Mouse (Mus musculus) midbrain, postnatal 0 days (tissue): ENCODE measurements around the gene Tspear. TPM values are rescaled to one million over a fixed set of nuclear protein-coding genes. Genes with fewer than 3 reads are reported as not detected.

Source experiments
- ATAC-seq: fragments of 200-750 bp; cut with Nextera tagmentation; 2 replicates; pipeline ENCODE4 v1.8.0; 2017; ENCODE audit warnings: moderate number of reproducible peaks, mild to moderate bottlenecking, moderate TSS enrichment, moderate library complexity; ENCODE audit not compliant: low FRiP score
- DNase-seq: peaks from one replicate; pipeline ENCODE4 v3.0.0-alpha.2; 2015; ENCODE audit warnings: low spot score
- H3K27ac ChIP-seq: fragments of 300-500 bp; sonication (generic); 2 replicates; pipeline ENCODE4 v1.5.1; 2014; ENCODE audit warnings: low read depth, mild to moderate bottlenecking, low read length, mixed read lengths
- H3K27me3 ChIP-seq: fragments of 300-500 bp; sonication (generic); 2 replicates; pipeline ENCODE4 v1.6.1; 2014; ENCODE audit warnings: low read length, control low read depth, mixed read lengths; ENCODE audit not compliant: insufficient read depth
- H3K36me3 ChIP-seq: fragments of 300-500 bp; sonication (generic); 2 replicates; pipeline ENCODE4 v1.6.1; 2014; ENCODE audit warnings: low read length, control low read depth, mixed read lengths; ENCODE audit not compliant: insufficient read depth
- H3K4me1 ChIP-seq: fragments of 300-500 bp; sonication (generic); 2 replicates; pipeline ENCODE4 v1.6.1; 2014; ENCODE audit warnings: mild to moderate bottlenecking, control low read depth, antibody characterized with exemption, low read length, mixed read lengths; ENCODE audit not compliant: insufficient read depth
- H3K4me2 ChIP-seq: fragments of 300-500 bp; sonication (generic); 2 replicates; pipeline ENCODE4 v1.6.1; 2014; ENCODE audit warnings: low read depth, mild to moderate bottlenecking, low read length, mixed read lengths; ENCODE audit not compliant: poor library complexity, severe bottlenecking
- H3K4me3 ChIP-seq: fragments of 300-500 bp; sonication (generic); 2 replicates; pipeline ENCODE4 v1.5.1; 2014; ENCODE audit warnings: low read depth, mild to moderate bottlenecking, low read length, moderate library complexity
- H3K9ac ChIP-seq: fragments of 300-500 bp; sonication (generic); replicated peaks from 2 replicates; pipeline ENCODE4 v1.6.1; 2014; ENCODE audit warnings: mild to moderate bottlenecking, low read length, moderate library complexity, mixed read lengths; ENCODE audit not compliant: poor library complexity, severe bottlenecking
- H3K9me3 ChIP-seq: fragments of 300-500 bp; sonication (generic); 2 replicates; pipeline ENCODE4 v1.6.1; 2016; ENCODE audit warnings: low read length, control low read depth
- CTCF ChIP-seq: IDR thresholded peaks from 2 replicates; pipeline ENCODE4 v1.5.1; 2016; ENCODE audit warnings: antibody characterized with exemption, mild to moderate bottlenecking
- WGBS: fragments of 180-500 bp; shearing (Covaris S2); extraction: QIAGEN DNeasy Blood & Tissue Kit; methylation state at CpG from one replicate; pipeline ENCODE4 v1.1.7; 2014; 5-methylcytosine and 5-hydroxymethylcytosine counted together
- polyA plus RNA-seq: library from polyadenylated mRNA; unstranded; fragments of >200 nt; fragmentation: Nextera tagmentation; extraction: Ambion mirVana; gene quantifications from 2 replicates; pipeline ENCODE4 v1.2.1, GENCODE M21; 2015
- total RNA-seq: library from RNA; depleted of rRNA; stranded (reverse); fragments of >200 nt; gene quantifications from 2 replicates; pipeline ENCODE4 v1.2.3, GENCODE M21; 2014

The Tspear gene
- total and polyA plus RNA-seq, 2 experiments from 2014 or later = 0.63 to 1.5 TPM

DNA sequence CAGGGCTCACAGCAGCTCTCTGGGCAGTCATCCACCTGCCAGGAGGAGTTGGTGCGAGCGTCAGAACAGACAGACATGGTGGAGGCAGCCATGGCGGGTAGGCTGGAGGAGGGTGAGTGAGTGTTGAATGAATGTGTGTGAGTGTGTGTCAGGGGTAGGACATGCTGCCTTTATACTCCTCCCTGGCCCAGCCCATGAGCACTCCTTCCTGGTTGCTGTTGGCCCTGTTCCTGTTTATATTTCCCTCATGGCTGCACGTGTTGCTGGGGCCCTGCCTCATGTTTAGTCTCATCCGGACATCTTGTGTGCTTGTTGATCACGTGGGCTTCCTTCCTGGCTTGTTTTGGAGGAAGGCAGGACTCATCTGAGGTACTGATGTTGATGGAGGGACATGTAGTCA, 140.6 kb downstream of the Tspear start, which contains the start of gene Krtap10-4:
Gene Krtap10-4, minus strand, starts transcription at position 145 of the 400 bp plus-strand sequence.
- Histone ChIP-seq H3K4me1 (no peaks in the 10 kb centered on the region), H3K36me3 (no peaks in the 10 kb centered on the region), H3K4me3 (no peak within 1 kb of the TSS), H3K9me3 (no peaks in the 10 kb centered on the region), H3K9ac (no peak within 1 kb of the TSS), H3K27ac (no peak within 1 kb of the TSS), H3K27me3 (no peaks in the 10 kb centered on the region), H3K4me2 (no peak within 1 kb of the TSS)
- ATAC-seq = no peak
- WGBS = 70% methylated on average over 6 of the region's 6 CpGs
- no peak for DNase-seq
- TF ChIP-seq CTCF = no peak

- no peak within 1 kb of the TSS for H3K4me3 ChIP-seq
- H3K9ac ChIP-seq = no peak within 1 kb of the TSS
- TF ChIP-seq CTCF = no peak
- DNase-seq = no peak
- 73% methylated on average over 9 of the region's 9 CpGs for WGBS
- H3K36me3 ChIP-seq = no peaks in the 10 kb centered on the region
- no peaks in the 10 kb centered on the region for H3K27me3 ChIP-seq
- H3K9me3 ChIP-seq = no peaks in the 10 kb centered on the region
- no peak within 1 kb of the TSS for H3K4me2 ChIP-seq
- ATAC-seq = no peak
- H3K27ac ChIP-seq = no peak within 1 kb of the TSS
- no peaks in the 10 kb centered on the region for H3K4me1 ChIP-seq
Measured at GRCm38 (mm10) chr10:77835647-77836046, 149.3 kb downstream of the Tspear start, which contains the start of gene Krtap10-10. TSS of gene Krtap10-10 (plus strand) at chr10:77835947.

- ATAC-seq (no peak), DNase-seq (no peak)
- no peak overlapping the region for H3K4me3 ChIP-seq
- TF ChIP-seq CTCF = no peak
- WGBS = 85% methylated on average over 6 of the region's 6 CpGs
- H3K4me2 ChIP-seq = no peak overlapping the region
- no peaks in the 10 kb centered on the region for H3K36me3 ChIP-seq
- peaks cover 10% of the 10 kb centered on the region; the same call in 1 of the 2 replicates for H3K9me3 ChIP-seq
- H3K4me1 ChIP-seq = no peaks in the 10 kb centered on the region
- H3K9ac ChIP-seq = no peak overlapping the region
- no peak overlapping the region for H3K27ac ChIP-seq
- H3K27me3 ChIP-seq = no peaks in the 10 kb centered on the region
Measured at GRCm38 (mm10) chr10:77839006-77839405, 152.6 kb downstream of the Tspear start.

DNA sequence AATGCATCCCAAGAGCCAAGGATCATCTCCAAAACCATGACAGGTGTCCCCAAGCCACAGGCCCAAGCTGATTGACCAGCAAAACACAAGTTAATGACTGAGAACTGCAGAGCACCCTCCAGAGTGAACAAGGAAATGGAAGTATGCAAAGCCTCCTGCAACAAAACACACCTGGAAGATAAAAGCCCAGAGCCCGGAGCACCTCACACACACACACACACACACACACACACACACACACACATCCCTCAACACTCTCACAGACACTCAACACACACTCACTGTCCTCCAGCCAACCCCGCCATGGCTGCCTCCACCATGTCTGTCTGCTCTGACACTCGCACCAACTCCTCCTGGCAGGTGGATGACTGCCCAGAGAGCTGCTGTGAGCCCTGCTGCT, 160.1 kb downstream of the Tspear start, which contains the start of gene Gm36176:
Gene Gm36176, plus strand, starts transcription at position 301 of the 400 bp plus-strand sequence.
- ATAC-seq = no peak
- 79% methylated on average over 1 of the region's 3 CpGs for WGBS
- no peak within 1 kb of the TSS for H3K4me3 ChIP-seq
- no peaks in the 10 kb centered on the region for H3K36me3 ChIP-seq
- no peaks in the 10 kb centered on the region for H3K27me3 ChIP-seq
- H3K9me3 ChIP-seq = peaks cover 16% of the 10 kb centered on the region; the same call in 1 of the 2 replicates
- no peak within 1 kb of the TSS for H3K9ac ChIP-seq
- DNase-seq = no peak
- TF ChIP-seq CTCF = no peak
- no peaks in the 10 kb centered on the region for H3K4me1 ChIP-seq
- no peak within 1 kb of the TSS for H3K27ac ChIP-seq
- no peak within 1 kb of the TSS for H3K4me2 ChIP-seq

GRCm38 (mm10) chr10:77846961-77847360, 160.6 kb downstream of the Tspear start:
- Histone ChIP-seq H3K9ac (no peak overlapping the region), H3K4me2 (no peak overlapping the region), H3K36me3 (no peaks in the 10 kb centered on the region), H3K27me3 (no peaks in the 10 kb centered on the region), H3K4me1 (no peaks in the 10 kb centered on the region), H3K4me3 (no peak overlapping the region), H3K27ac (no peak overlapping the region), H3K9me3 (peaks cover 16% of the 10 kb centered on the region; the same call in 1 of the 2 replicates)
- ATAC-seq (no peak), DNase-seq (no peak)
- WGBS = 8% methylated on average over 2 of the region's 2 CpGs
- TF ChIP-seq CTCF = no peak

DNA sequence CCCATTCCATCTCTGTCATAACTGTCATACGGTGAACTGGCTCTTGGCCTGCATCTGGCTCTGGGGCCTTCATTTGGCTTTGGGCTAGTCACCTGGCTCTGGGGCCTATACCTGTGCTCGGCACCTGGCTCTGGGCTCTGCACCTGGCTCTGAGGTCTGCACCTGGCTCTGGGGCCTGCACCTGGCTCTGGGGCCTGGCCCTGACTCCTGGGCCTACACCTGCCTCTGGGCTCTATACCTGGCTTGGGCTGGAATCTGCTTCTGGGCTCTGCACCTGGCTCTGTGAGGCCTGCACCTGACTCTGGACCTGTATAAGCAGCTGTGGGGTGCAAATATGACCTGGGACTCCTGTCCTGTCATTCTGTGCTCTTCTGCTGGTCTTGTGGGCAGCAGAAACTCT, 161.2 kb downstream of the Tspear start:
- TF ChIP-seq CTCF = no peak
- peaks cover 16% of the 10 kb centered on the region; the same call in 1 of the 2 replicates for H3K9me3 ChIP-seq
- WGBS = 82% methylated on average over 2 of the region's 2 CpGs
- H3K36me3 ChIP-seq = no peaks in the 10 kb centered on the region
- no peak for ATAC-seq
- H3K9ac ChIP-seq = no peak overlapping the region
- no peaks in the 10 kb centered on the region for H3K27me3 ChIP-seq
- H3K4me3 ChIP-seq = no peak overlapping the region
- no peak overlapping the region for H3K27ac ChIP-seq
- H3K4me2 ChIP-seq = no peak overlapping the region
- no peak for DNase-seq
- H3K4me1 ChIP-seq = no peaks in the 10 kb centered on the region
